Mouse (Mus musculus): ENCODE measurements at regions not wholly inside any gene's neighbourhood (a gene's known extent, or its start where the extent isn't known, plus 50 kb on each side); places are given as distances from the start of the nearest gene placed in this dataset.

DNA sequence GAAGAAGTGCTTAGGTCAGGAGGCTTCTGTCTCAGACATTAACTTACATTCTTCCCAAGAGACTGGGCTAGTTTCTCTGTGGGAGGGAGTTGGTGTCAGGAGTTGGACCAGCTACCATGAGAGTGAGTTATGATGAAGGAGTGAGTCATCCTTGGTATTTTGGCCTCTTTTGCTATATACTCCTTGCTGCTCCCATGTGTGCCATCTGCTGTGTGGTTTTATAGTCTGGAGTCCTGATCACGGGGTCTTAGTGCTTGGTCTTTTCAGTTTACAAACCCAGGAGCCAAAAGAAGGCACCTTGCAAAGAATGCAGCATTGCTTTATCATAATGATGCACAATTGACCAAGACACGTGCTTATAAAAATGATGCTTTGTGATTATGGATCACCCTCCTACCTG, 56.6 kb downstream of the Zfp503 start:
- DNase-seq = no peak
- Histone ChIP-seq H3K4me3 (no peak overlapping the region), H3K27ac (no peak overlapping the region)
- TF ChIP-seq CTCF (IDR thresholded peaks at IDR 0.05) = no peak
- intact Hi-C loops (cut with DNase I) = no loop called here

DNA sequence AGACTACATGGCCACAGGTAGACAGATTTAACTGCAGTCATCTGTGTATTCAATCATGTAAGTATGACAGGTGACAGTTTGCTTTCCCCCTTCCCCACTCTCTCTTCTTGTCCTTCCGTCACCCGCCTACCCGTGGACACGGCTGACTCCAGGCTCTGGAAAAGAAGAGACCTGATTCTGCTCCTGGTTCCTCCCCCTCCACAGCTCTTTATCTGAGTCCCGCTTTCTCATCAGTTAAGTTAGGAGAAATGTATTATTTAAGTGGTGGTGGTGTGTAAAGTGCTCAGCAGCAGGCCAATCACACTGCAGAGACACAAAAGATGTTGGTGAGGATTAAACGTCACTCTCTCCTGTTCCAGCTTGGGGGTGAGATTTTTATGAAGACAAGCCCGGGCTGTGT, 57.5 kb downstream of the Zfp503 start:
- no peak for DNase-seq
- no peak overlapping the region for H3K27ac ChIP-seq
- TF ChIP-seq CTCF (IDR thresholded peaks at IDR 0.05) = no peak
- intact Hi-C loops (cut with DNase I) = no loop called here
- no peak overlapping the region for H3K4me3 ChIP-seq

DNA sequence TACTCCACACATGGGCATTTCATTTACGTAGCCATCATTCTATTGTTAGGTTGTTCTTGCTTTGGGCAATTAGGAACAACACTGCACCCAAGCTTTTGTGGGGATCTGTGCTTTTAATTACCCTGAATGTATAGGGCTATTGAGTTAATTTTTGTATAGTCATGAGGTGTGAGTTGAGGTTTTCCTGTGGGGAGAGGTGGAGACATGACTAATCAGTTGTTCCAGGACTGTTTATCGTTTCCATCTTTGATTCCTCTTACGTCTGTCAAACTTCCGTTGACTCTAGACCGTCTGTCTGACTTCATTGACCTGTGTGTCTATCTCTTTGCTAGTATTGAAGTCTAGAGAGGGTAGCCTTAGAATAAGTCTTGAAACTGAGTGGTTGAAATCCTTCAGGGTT, 60.4 kb downstream of the Zfp503 start:
- no peak overlapping the region for H3K27ac ChIP-seq

DNA sequence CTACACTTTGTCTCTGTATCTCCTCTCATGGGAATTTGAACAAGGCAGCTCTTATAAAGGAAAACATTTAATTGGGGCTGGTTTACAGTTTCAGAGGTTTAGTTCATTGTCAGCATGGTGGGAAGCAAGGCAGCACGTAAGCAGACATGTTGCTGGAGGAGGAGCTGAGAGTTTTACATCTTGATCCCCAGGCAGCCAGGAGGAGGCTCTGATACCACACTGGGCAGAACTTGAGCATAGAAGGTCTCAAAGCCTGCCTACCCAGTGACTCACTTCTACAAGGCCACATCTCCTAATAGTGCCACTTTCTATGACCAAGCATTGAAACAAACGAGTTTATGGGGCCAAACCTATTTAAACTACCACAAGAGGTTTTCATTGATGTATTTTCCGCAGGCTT, 67.9 kb upstream of the Comtd1 start:
- TF ChIP-seq CTCF (IDR thresholded peaks at IDR 0.05) = no peak
- intact Hi-C loops (cut with DNase I) = no loop called here
- no peak for DNase-seq
- Histone ChIP-seq H3K27ac (no peak overlapping the region), H3K4me3 (no peak overlapping the region)

More for the DNA sequence above, 60.4 kb downstream of the Zfp503 start:
- DNase-seq = no peak
- no peak for TF ChIP-seq CTCF (IDR thresholded peaks at IDR 0.05)
- H3K4me3 ChIP-seq = no peak overlapping the region
- intact Hi-C loops (cut with DNase I) = no loop called here

DNA sequence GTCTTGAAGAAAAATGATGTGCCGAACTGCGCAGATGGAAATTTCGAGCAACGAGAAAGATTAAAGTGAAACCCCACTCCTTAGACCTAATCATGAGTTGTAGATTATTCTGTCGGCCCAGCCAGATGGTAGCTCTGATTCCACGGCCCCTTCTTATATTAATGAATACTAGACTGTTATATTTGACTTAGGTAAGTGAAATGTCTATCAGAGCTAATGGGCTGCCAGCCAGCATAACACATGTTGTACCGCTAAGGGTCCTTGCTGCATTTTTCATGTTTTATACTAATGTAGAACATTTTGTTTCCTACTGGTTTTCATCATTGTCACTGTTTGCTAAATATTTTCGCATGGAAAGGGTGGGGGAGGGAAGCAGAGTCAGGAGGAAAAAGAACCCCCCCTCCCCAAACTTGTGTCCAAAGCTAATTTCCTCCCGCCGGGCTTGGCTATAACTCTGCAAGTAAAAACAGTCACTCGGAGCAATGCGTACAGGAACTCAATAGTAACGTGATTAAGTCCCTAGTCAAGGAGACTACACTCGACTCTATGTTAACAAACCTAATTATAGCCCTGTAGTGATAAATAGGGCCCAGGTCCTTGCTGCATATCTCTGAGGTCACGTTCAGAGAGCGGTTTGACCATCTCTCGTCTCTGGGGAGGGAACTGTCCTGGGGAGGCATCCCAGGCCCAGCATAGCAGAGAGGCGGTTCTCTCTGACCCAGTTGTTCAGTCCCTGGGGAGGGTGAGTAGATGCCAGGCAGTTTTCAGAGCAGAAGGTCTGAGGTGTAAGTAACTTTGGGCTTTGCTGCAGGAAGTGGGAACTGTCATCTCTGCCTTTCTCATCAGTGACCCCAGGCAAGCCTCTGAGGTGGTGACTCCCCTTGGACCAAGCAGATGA, 56.0 kb upstream of the Comtd1 start:
- no peak for TF ChIP-seq CTCF (IDR thresholded peaks at IDR 0.05)
- intact Hi-C loops (cut with DNase I) = no loop called here
- peak; percentile 28 for DNase-seq
- Histone ChIP-seq H3K27ac (peak overlapping the region; percentile 73), H3K4me3 (peak overlapping the region; percentile 30)

DNA sequence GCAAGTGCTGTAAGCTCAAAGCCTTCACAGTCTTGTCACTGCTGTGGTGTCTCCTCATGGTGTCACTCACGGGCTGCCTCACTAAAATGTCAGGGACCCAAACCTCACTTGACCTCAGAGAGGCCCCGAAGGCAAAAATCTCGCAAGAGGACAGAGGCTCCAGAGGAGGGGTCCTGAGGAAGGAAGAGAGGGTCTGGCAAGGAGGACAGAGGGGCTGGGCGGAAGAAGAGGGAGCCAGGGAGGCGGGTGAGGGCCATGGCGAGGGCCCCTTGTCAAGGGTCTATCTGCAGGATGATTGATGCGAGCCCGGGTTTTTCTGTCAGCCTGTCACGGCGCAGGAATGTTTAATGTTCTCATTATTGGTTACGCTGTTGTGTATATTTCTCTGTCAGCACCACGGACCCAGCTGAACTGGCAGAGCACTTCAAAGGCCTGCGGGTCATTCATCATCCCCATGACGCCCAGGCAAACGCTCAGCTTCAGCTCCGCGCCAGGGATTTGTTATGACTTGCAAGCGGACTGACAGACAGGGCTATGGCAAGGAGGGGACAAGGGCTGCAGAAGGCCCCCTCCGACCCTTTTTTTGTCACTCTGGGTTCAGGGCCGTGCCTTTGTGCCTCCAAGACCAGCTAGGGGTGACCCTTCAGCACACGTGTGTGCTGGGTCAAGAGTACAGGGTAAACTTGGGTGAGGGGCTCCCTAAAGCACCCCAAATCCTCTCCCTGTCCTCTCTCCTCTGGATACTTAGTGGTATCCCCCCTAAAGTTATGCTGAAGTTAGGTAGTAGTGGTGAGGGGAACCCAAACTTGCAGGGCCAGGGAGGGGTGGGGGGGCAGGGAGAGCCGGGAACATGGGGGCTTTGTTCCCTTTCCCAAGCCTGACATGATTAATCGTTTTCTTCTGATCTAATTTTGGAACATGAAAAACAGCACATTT, 55.1 kb upstream of the Comtd1 start:
- peak; percentile 21 for TF ChIP-seq CTCF (IDR thresholded peaks at IDR 0.05)
- intact Hi-C loops (cut with DNase I) = no loop called here
- Histone ChIP-seq H3K4me3 (peak overlapping the region; percentile 30), H3K27ac (peak overlapping the region; percentile 73)
- peak; percentile 36 for DNase-seq

DNA sequence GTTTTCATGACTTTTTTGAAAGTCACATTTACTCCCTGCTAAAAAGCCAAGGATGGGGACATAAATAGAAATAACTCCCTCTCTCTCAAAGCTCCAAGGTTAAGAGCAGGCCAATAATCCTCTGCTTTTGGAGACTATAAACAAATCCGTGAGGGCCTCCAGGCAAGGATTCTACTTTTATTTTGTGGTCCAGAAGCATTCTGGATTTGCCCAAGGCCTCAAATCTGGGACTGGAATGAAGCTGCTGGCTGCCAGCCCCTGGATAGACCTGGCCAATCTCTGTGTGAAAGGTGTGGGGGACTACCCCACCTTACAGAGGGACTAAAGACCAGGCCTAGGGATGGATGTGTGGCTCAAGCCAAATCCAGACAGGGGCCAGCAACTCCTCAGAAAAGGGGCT, 54.1 kb upstream of the Comtd1 start:
- intact Hi-C loops (cut with DNase I) = no loop called here
- DNase-seq = no peak
- no peak for TF ChIP-seq CTCF (IDR thresholded peaks at IDR 0.05)
- H3K4me3 ChIP-seq = no peak overlapping the region
- H3K27ac ChIP-seq = peak overlapping the region; percentile 73

DNA sequence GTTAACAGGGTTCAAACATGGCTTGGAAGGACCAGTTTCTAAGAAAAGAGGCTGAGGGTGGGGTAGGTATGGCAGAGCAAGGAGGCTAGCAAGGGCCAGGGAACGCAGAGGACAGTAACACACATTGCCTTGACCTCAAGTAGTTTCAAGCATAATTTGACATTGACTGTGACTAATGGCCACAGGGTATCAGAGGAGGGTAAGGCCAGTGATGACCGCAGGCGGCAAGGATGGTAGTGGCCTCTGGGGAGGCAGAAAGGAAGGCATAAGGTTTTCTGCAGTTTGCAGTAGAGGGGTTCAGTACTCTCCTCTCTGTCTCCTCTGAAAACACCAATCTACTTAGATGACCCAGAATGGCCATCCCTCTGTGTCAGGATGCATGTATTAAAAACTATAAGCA, 53.7 kb upstream of the Comtd1 start:
- H3K4me3 ChIP-seq = no peak overlapping the region
- H3K27ac ChIP-seq = no peak overlapping the region
- no peak for DNase-seq
- no peak for TF ChIP-seq CTCF (IDR thresholded peaks at IDR 0.05)
- intact Hi-C loops (cut with DNase I) = no loop called here

DNA sequence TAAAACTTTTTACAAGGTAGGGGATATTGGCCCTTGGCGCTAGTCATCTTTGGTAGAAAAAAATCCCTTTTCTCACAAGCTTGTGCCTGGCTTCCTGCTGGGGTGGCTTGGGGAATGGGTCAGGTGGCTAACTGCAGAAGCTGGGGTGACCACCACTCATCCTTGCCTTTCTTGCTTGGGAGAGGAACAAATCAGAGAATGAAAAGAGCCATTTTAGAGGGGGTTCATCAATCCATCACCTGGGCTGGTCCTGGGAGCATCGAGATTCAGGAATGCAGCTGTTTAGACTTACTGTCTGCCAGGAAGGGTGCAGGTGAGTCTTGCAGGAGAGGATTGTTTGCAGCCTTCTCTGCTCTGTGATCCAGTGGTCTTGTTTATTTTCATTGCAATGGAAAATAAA, 52.2 kb upstream of the Comtd1 start:
- H3K4me3 ChIP-seq = no peak overlapping the region
- no peak overlapping the region for H3K27ac ChIP-seq
- TF ChIP-seq CTCF (IDR thresholded peaks at IDR 0.05) = no peak
- intact Hi-C loops (cut with DNase I) = no loop called here
- no peak for DNase-seq

DNA sequence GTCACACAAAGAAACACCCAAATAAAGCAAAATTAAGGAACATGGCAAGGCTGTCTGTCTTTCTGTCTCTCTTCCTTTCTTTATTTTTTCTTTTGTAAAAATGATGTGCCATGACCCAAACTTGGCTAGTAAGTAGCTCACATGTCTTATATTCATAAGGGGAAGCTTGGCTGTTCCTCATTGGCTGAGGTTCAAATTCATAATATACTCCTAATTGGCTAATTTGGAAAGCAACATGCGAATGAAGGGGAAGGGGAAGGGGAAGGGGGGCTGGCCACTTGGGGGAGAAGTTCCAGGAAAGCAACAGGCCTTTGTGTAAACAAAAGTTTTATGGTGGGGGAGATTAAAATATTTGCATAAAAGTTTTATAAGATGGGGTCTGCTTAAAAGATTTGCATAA, 51.7 kb upstream of the Comtd1 start:
- intact Hi-C loops (cut with DNase I) = no loop called here
- DNase-seq = no peak
- H3K27ac ChIP-seq = no peak overlapping the region
- no peak overlapping the region for H3K4me3 ChIP-seq
- no peak for TF ChIP-seq CTCF (IDR thresholded peaks at IDR 0.05)
